Mouse (Mus musculus) limb, embryonic 11.5 days (tissue): ENCODE measurements around the gene Cog6. TPM values are rescaled to one million over a fixed set of nuclear protein-coding genes. Genes with fewer than 3 reads are reported as not detected.

Source experiments
- ATAC-seq: fragments of 200-750 bp; cut with Nextera tagmentation; 2 replicates; pipeline ENCODE4 v1.8.0; 2017; ENCODE audit warnings: low read depth; ENCODE audit not compliant: insufficient number of reproducible peaks, low FRiP score, low TSS enrichment
- DNase-seq: peaks from one replicate; pipeline ENCODE4 v3.0.0-alpha.2; 2015; ENCODE audit warnings: low spot score
- H3K27ac ChIP-seq: fragments of 300-500 bp; sonication (generic); replicated peaks from 2 replicates; pipeline ENCODE4 v1.5.1; 2014; ENCODE audit warnings: low read depth, mild to moderate bottlenecking, low read length
- H3K27me3 ChIP-seq: fragments of 300-500 bp; sonication (generic); 2 replicates; pipeline ENCODE4 v1.6.1; 2014; ENCODE audit warnings: mild to moderate bottlenecking, low read length, mixed read lengths; ENCODE audit not compliant: control insufficient read depth, insufficient read depth
- H3K36me3 ChIP-seq: fragments of 300-500 bp; sonication (generic); 2 replicates; pipeline ENCODE4 v1.6.1; 2014; ENCODE audit warnings: mild to moderate bottlenecking, low read length, moderate library complexity, mixed read lengths; ENCODE audit not compliant: control insufficient read depth, insufficient read depth
- H3K4me1 ChIP-seq: fragments of 300-500 bp; sonication (generic); 2 replicates; pipeline ENCODE4 v1.6.1; 2014; ENCODE audit warnings: low read length, mixed read lengths; ENCODE audit not compliant: control insufficient read depth, insufficient read depth
- H3K4me2 ChIP-seq: fragments of 300-500 bp; sonication (generic); 2 replicates; pipeline ENCODE4 v1.6.1; 2014; ENCODE audit warnings: low read depth, mild to moderate bottlenecking, moderate library complexity; ENCODE audit not compliant: severe bottlenecking
- H3K4me3 ChIP-seq: fragments of 300-500 bp; sonication (generic); 2 replicates; pipeline ENCODE4 v1.5.1; 2014; ENCODE audit warnings: low read depth, low read length
- H3K9ac ChIP-seq: fragments of 300-500 bp; sonication (generic); 2 replicates; pipeline ENCODE4 v1.6.1; 2014; ENCODE audit warnings: mild to moderate bottlenecking, low read length
- H3K9me3 ChIP-seq: fragments of 300-500 bp; sonication (generic); 2 replicates; pipeline ENCODE4 v1.6.1; 2016; ENCODE audit warnings: low read length; ENCODE audit not compliant: control insufficient read depth
- WGBS: fragments of 180-500 bp; shearing (Covaris S2); extraction: QIAGEN DNeasy Blood & Tissue Kit; methylation state at CpG from one replicate; pipeline ENCODE4 v1.1.7; 2014; 5-methylcytosine and 5-hydroxymethylcytosine counted together
- polyA plus RNA-seq: library from polyadenylated mRNA; unstranded; fragments of >200 nt; fragmentation: Nextera tagmentation; extraction: Ambion mirVana; gene quantifications from 2 replicates; pipeline ENCODE4 v1.2.1, GENCODE M21; 2014

Cog6 gene
- polyA plus RNA-seq, 1 experiment from 2014 or later = 46.7 TPM

GRCm38 (mm10) chr3:52963441-52963840, 53.6 kb downstream of the Cog6 start:
- Histone ChIP-seq H3K4me3 (no peak overlapping the region), H3K9ac (no peak overlapping the region), H3K4me2 (no peak overlapping the region), H3K27me3 (no peaks in the 10 kb centered on the region), H3K27ac (no peak overlapping the region), H3K36me3 (no peaks in the 10 kb centered on the region), H3K4me1 (peaks cover 3% of the 10 kb centered on the region; the same call in 1 of the 2 replicates), H3K9me3 (no peaks in the 10 kb centered on the region)
- 58% methylated on average over 8 of the region's 8 CpGs for WGBS
- ATAC-seq (no peak), DNase-seq (no peak)

GRCm38 (mm10) chr3:52962391-52962790, 54.6 kb downstream of the Cog6 start:
- no peaks in the 10 kb centered on the region for H3K36me3 ChIP-seq
- DNase-seq = no peak
- peaks cover 3% of the 10 kb centered on the region; the same call in 1 of the 2 replicates for H3K4me1 ChIP-seq
- H3K9me3 ChIP-seq = no peaks in the 10 kb centered on the region
- H3K4me2 ChIP-seq = no peak overlapping the region
- no peak overlapping the region for H3K9ac ChIP-seq
- ATAC-seq = no peak
- WGBS = 94% methylated on average over 14 of the region's 14 CpGs
- H3K27ac ChIP-seq = no peak overlapping the region
- H3K4me3 ChIP-seq = no peak overlapping the region
- no peaks in the 10 kb centered on the region for H3K27me3 ChIP-seq

DNA sequence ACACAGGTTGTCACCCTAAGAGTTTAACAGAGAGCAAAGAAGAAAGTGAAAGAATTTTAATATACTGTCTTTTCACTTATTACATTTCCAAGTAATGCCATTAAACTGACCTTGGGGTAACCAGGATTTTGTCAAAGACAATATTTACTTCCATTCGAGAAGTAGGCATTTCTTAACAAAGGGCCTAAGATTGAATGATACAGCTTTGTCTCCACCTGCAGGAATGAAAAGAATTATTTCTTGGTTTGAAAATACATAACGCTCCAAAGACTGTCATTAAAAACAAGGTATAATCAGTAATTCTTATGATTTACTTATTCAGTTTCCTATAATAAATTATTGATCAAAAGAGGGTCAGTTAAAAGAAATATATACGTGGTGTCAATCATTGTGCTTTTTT, 55.4 kb downstream of the Cog6 start:
- Histone ChIP-seq H3K4me2 (no peak overlapping the region), H3K9ac (no peak overlapping the region), H3K4me3 (no peak overlapping the region), H3K27me3 (no peaks in the 10 kb centered on the region), H3K9me3 (no peaks in the 10 kb centered on the region), H3K36me3 (no peaks in the 10 kb centered on the region), H3K4me1 (peaks cover 3% of the 10 kb centered on the region; the same call in 1 of the 2 replicates), H3K27ac (no peak overlapping the region)
- WGBS = 90% methylated on average over 3 of the region's 3 CpGs
- no peak for DNase-seq
- ATAC-seq = no peak

- Histone ChIP-seq H3K27ac (no peak overlapping the region), H3K9ac (no peak overlapping the region), H3K27me3 (no peaks in the 10 kb centered on the region), H3K4me3 (no peak overlapping the region), H3K9me3 (no peaks in the 10 kb centered on the region), H3K4me2 (no peak overlapping the region), H3K36me3 (no peaks in the 10 kb centered on the region), H3K4me1 (peaks cover 3% of the 10 kb centered on the region; the same call in 1 of the 2 replicates)
- ATAC-seq (no peak), DNase-seq (no peak)
- WGBS = 93% methylated on average over 13 of the region's 13 CpGs
Observed at GRCm38 (mm10) chr3:52960951-52961350, 56.1 kb downstream of the Cog6 start.

DNA sequence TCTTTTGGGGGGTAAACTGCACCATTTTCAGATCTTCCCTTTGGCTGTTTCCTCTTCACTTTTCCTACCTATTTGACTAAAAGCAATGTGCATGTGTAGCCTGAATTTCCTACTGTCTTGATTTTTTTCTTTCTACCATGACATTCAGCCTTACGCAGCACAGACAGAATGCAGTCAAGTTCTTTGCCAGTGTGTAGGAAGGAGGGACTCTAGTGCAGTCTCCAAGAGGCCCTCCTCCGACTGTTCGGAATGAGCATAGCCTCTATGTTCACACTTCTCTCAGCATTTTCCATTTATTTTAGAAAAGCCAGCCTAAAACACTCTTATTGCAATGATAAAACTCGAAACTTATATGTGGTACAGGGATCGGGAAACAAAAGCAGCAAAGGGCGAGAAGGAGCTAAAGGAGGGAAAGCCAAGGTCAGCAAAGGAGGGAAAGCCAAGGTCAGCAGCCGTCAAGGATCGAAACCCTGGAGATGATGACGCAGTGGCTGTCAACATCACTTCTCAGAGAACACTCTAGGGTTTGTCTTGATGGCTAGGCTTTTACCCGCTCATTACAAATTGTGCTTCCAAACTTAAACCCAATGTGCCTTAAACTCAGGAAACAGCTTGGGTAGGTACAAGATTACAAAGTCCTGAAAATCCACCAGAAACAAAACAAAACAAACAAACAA, 58.5 kb downstream of the Cog6 start:
- ATAC-seq = no peak
- H3K4me2 ChIP-seq = no peak overlapping the region

GRCm38 (mm10) chr3:52957861-52958260, 59.2 kb downstream of the Cog6 start:
- Histone ChIP-seq H3K27ac (no peak overlapping the region), H3K36me3 (no peaks in the 10 kb centered on the region), H3K9me3 (no peaks in the 10 kb centered on the region), H3K27me3 (no peaks in the 10 kb centered on the region), H3K4me1 (no peaks in the 10 kb centered on the region), H3K4me3 (no peak overlapping the region), H3K4me2 (no peak overlapping the region), H3K9ac (no peak overlapping the region)
- WGBS = 89% methylated on average over 7 of the region's 7 CpGs
- DNase-seq = no peak
- ATAC-seq = no peak

More for the DNA sequence above, 58.5 kb downstream of the Cog6 start:
- no peaks in the 10 kb centered on the region for H3K27me3 ChIP-seq
- H3K4me3 ChIP-seq = no peak overlapping the region
- H3K9me3 ChIP-seq = no peaks in the 10 kb centered on the region
- H3K27ac ChIP-seq = no peak overlapping the region
- WGBS = 92% methylated on average over 10 of the region's 10 CpGs
- H3K36me3 ChIP-seq = no peaks in the 10 kb centered on the region
- no peak overlapping the region for H3K9ac ChIP-seq
- H3K4me1 ChIP-seq = no peaks in the 10 kb centered on the region
- no peak for DNase-seq

DNA sequence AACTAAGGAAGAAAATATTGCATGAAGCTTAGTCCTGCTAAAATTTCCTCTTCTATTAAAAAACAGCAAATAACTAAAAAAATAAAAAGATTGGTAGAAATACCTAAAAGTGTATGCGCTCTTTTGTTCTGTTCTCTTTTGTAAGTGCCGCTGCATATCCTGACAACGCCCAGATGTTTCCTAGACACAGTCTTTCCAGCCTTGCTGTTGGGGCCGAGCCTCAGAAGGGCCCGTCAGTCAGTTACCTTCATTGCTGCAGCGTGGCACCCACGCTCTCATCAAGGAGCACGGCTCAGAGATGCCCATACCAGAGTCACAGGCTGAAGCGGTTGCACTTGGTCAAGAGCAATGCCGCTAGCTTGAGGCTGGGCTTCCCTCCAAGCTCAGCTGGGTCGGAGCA, 60.8 kb downstream of the Cog6 start:
- ATAC-seq = no peak
- Histone ChIP-seq H3K27ac (no peak overlapping the region), H3K9me3 (no peaks in the 10 kb centered on the region), H3K4me3 (no peak overlapping the region), H3K27me3 (no peaks in the 10 kb centered on the region), H3K9ac (no peak overlapping the region), H3K4me1 (no peaks in the 10 kb centered on the region), H3K4me2 (no peak overlapping the region), H3K36me3 (no peaks in the 10 kb centered on the region)
- DNase-seq = no peak
- WGBS = 89% methylated on average over 11 of the region's 11 CpGs

DNA sequence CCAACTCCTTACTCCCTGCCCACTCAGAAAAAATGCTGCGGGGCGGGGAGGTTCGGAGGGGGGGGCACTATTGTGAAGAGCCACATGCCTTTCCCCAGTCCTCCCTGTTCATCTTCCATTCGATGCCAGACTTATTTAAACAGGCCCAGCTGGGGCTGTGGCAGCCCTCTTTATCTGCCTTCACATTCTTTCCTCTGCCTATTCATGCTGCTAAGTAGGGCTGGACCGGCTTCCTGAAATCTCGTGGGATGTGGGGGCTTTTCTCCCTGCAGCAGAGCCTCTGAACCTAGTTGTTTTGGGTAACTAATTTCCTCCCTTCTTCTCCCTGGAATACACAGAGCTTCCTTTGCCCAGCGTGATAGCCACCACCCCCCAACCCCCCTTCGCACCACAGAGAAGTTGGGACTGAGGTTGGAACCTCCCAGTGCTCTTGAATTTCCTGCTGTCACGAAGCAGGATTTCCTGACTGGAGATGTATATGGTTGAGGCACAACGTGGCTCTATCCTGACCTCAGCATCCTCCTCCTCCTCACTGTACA, 61.5 kb downstream of the Cog6 start:
- Histone ChIP-seq H3K4me1 (no peaks in the 10 kb centered on the region), H3K4me2 (no peak overlapping the region), H3K9me3 (no peaks in the 10 kb centered on the region), H3K9ac (no peak overlapping the region), H3K27me3 (no peaks in the 10 kb centered on the region), H3K36me3 (no peaks in the 10 kb centered on the region), H3K27ac (no peak overlapping the region), H3K4me3 (no peak overlapping the region)
- ATAC-seq (no peak), DNase-seq (no peak)
- 35% methylated on average over 10 of the region's 10 CpGs for WGBS

DNA sequence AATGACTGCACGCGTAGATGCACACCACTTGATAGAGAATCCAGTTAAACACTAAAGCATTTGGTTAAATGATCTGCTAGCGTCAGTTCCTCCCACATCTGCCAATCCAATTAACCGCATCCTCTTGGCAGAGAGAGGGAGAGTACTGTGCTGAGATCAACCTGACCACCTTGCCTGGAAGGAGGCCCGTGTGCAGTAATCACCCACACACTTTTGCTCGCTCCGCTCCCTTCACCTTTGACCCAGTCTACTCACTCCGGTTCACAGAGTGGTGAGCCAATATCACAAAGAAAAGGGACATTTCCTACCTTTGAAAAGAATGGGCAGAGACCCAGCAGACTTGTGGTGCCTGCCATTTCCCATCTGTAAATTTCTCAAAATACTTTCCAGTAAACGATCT, 62.4 kb downstream of the Cog6 start:
- Histone ChIP-seq H3K9me3 (no peaks in the 10 kb centered on the region), H3K4me1 (no peaks in the 10 kb centered on the region), H3K4me3 (no peak overlapping the region), H3K9ac (no peak overlapping the region), H3K36me3 (no peaks in the 10 kb centered on the region), H3K27me3 (no peaks in the 10 kb centered on the region), H3K27ac (no peak overlapping the region), H3K4me2 (no peak overlapping the region)
- DNase-seq (no peak), ATAC-seq (no peak)
- WGBS = 73% methylated on average over 9 of the region's 9 CpGs
